ENCODE assay signal across 22 mouse cellular contexts in genomic region chr6:121648499-121648898, GRCm38 (mm10). TPM values are rescaled to one million over a fixed set of nuclear protein-coding genes. Genes with fewer than 3 reads are reported as not detected.
A peak's percentile ranks its signal among the peaks of the same experiment; 100 is the strongest.
DNase-seq lines count a peak whose midpoint lies in the region; ATAC-seq and TF ChIP-seq lines count a peak whose summit lies in the region.
"Had no signal": no experiment of that assay in that cellular context is flagged by ENCODE, and none has a peak within 500 bp of the region (broad histone marks: within the 10 kb centered on the region; RNA-seq: fewer than 3 reads in every experiment).

No protein-coding gene starts in this region.

- no peaks in the 10 kb centered on the region for H3K27me3 ChIP-seq in heart, embryonic 15.5 days
- H3K27me3 ChIP-seq in heart, embryonic 11.5 days (ENCODE audit: control insufficient read depth, insufficient read depth, low read length) = no peaks in the 10 kb centered on the region
- no peaks in the 10 kb centered on the region for H3K27me3 ChIP-seq in liver, embryonic 12.5 days (replicated peaks)
- H3K27me3 ChIP-seq in liver, embryonic 11.5 days (replicated peaks; ENCODE audit: control insufficient read depth, insufficient read depth, low read length) = no peaks in the 10 kb centered on the region
- H3K27me3 ChIP-seq in liver, embryonic 16.5 days (ENCODE audit: control insufficient read depth, insufficient read depth, low read depth, low read length) = no peaks in the 10 kb centered on the region
- no peaks in the 10 kb centered on the region for H3K27me3 ChIP-seq in liver, postnatal 0 days (ENCODE audit: insufficient read depth, low read length)
- H3K27me3 ChIP-seq: embryonic facial prominence, embryonic 13.5 days; embryonic facial prominence, embryonic 15.5 days; forebrain, embryonic 12.5 days had no signal

- TF ChIP-seq CTCF in liver, postnatal 0 days (IDR thresholded peaks at IDR 0.05; ENCODE audit: low read depth) = no peak

- no peaks in the 10 kb centered on the region for H3K36me3 ChIP-seq in heart, embryonic 15.5 days
- no peaks in the 10 kb centered on the region for H3K36me3 ChIP-seq in heart, embryonic 11.5 days (ENCODE audit: control insufficient read depth, insufficient read depth, low read length)
- no peaks in the 10 kb centered on the region for H3K36me3 ChIP-seq in liver, embryonic 12.5 days
- H3K36me3 ChIP-seq in liver, embryonic 11.5 days (ENCODE audit: control insufficient read depth, insufficient read depth, low read length) = no peaks in the 10 kb centered on the region
- no peaks in the 10 kb centered on the region for H3K36me3 ChIP-seq in liver, embryonic 16.5 days (ENCODE audit: control insufficient read depth, insufficient read depth)
- H3K36me3 ChIP-seq in liver, postnatal 0 days (replicated peaks; ENCODE audit: insufficient read depth, low read length) = no peaks in the 10 kb centered on the region
- H3K36me3 ChIP-seq: embryonic facial prominence, embryonic 13.5 days; embryonic facial prominence, embryonic 15.5 days; forebrain, embryonic 10.5 days; forebrain, embryonic 12.5 days had no signal

- no peaks in the 10 kb centered on the region for H3K9me3 ChIP-seq in heart, embryonic 15.5 days (replicated peaks)
- H3K9me3 ChIP-seq in heart, embryonic 11.5 days (replicated peaks; ENCODE audit: control insufficient read depth, low read length) = no peaks in the 10 kb centered on the region
- H3K9me3 ChIP-seq in liver, embryonic 12.5 days (replicated peaks) = no peaks in the 10 kb centered on the region
- no peaks in the 10 kb centered on the region for H3K9me3 ChIP-seq in liver, embryonic 11.5 days (ENCODE audit: control insufficient read depth, low read length)
- no peaks in the 10 kb centered on the region for H3K9me3 ChIP-seq in liver, embryonic 16.5 days (replicated peaks; ENCODE audit: control insufficient read depth, low read length)
- H3K9me3 ChIP-seq in liver, postnatal 0 days (ENCODE audit: low read length) = no peaks in the 10 kb centered on the region
- H3K9me3 ChIP-seq: embryonic facial prominence, embryonic 13.5 days; embryonic facial prominence, embryonic 15.5 days; forebrain, embryonic 10.5 days; forebrain, embryonic 12.5 days had no signal

- H3K4me1 ChIP-seq in heart, embryonic 15.5 days (replicated peaks) = no peaks in the 10 kb centered on the region
- H3K4me1 ChIP-seq in heart, embryonic 11.5 days (ENCODE audit: control insufficient read depth, insufficient read depth, low read length) = no peaks in the 10 kb centered on the region
- no peaks in the 10 kb centered on the region for H3K4me1 ChIP-seq in liver, embryonic 12.5 days
- H3K4me1 ChIP-seq in liver, embryonic 11.5 days (replicated peaks; ENCODE audit: control insufficient read depth, insufficient read depth, low read length) = no peaks in the 10 kb centered on the region
- no peaks in the 10 kb centered on the region for H3K4me1 ChIP-seq in liver, embryonic 16.5 days (ENCODE audit: control insufficient read depth, low read depth, low read length)
- no peaks in the 10 kb centered on the region for H3K4me1 ChIP-seq in liver, postnatal 0 days (ENCODE audit: insufficient read depth)
- H3K4me1 ChIP-seq: embryonic facial prominence, embryonic 13.5 days; embryonic facial prominence, embryonic 15.5 days; forebrain, embryonic 10.5 days; forebrain, embryonic 12.5 days had no signal

- DNase-seq in liver, embryonic 11.5 days (ENCODE audit: low spot score) = no peak
- no peak for DNase-seq in liver, postnatal 0 days
- DNase-seq: adrenal gland, adult 2 months; adrenal gland, postnatal 10 days; adrenal gland, postnatal 25 days; cerebellum, adult 11 months; cerebellum, adult 18-20 months; cerebellum, adult 8-10 months; cerebellum, adult 9-11 months; cerebellum, postnatal 36 days had no signal

- no peak overlapping the region for H3K4me3 ChIP-seq in heart, embryonic 15.5 days
- no peak overlapping the region for H3K4me3 ChIP-seq in heart, embryonic 11.5 days (ENCODE audit: low read depth, low read length)
- H3K4me3 ChIP-seq in liver, embryonic 12.5 days = no peak overlapping the region
- H3K4me3 ChIP-seq in liver, embryonic 11.5 days (ENCODE audit: low read depth, low read length) = no peak overlapping the region
- H3K4me3 ChIP-seq in liver, embryonic 16.5 days (ENCODE audit: low read depth, low read length) = no peak overlapping the region
- H3K4me3 ChIP-seq in liver, postnatal 0 days (ENCODE audit: low read depth, low read length) = no peak overlapping the region
- H3K4me3 ChIP-seq: embryonic facial prominence, embryonic 13.5 days; embryonic facial prominence, embryonic 15.5 days; erythroblast, embryonic 14.5 days; forebrain, embryonic 10.5 days; forebrain, embryonic 12.5 days had no signal

- H3K4me2 ChIP-seq in heart, embryonic 15.5 days = no peak overlapping the region
- H3K4me2 ChIP-seq in heart, embryonic 11.5 days = no peak overlapping the region
- no peak overlapping the region for H3K4me2 ChIP-seq in liver, embryonic 12.5 days
- H3K4me2 ChIP-seq in liver, embryonic 11.5 days = no peak overlapping the region
- H3K4me2 ChIP-seq in liver, embryonic 16.5 days (ENCODE audit: low read depth, low read length) = no peak overlapping the region
- H3K4me2 ChIP-seq in liver, postnatal 0 days (ENCODE audit: low read depth, low read length) = no peak overlapping the region
- H3K4me2 ChIP-seq: embryonic facial prominence, embryonic 13.5 days; embryonic facial prominence, embryonic 15.5 days; forebrain, embryonic 12.5 days had no signal

- peak; percentile 60; the same call in 1 of the 2 replicates for ATAC-seq in heart, embryonic 15.5 days (replicated peaks; ENCODE audit: insufficient number of reproducible peaks, insufficient read depth, low FRiP score, low read depth)
- no peak for ATAC-seq in heart, embryonic 11.5 days (replicated peaks; ENCODE audit: insufficient number of reproducible peaks, low FRiP score, low TSS enrichment)
- 0 out of 2 replicates have a peak, but pooled peaks have one; percentile 30 for ATAC-seq in liver, embryonic 12.5 days
- no peak for ATAC-seq in liver, embryonic 11.5 days (replicated peaks; ENCODE audit: low FRiP score)
- 0 out of 2 replicates have a peak, but pooled peaks have one; percentile 30 for ATAC-seq in liver, embryonic 16.5 days (ENCODE audit: low read depth)
- ATAC-seq in liver, postnatal 0 days = no peak
- ATAC-seq: forebrain, embryonic 14.5 days; forebrain, embryonic 16.5 days had no signal

- H3K9ac ChIP-seq in heart, embryonic 15.5 days = no peak overlapping the region
- no peak overlapping the region for H3K9ac ChIP-seq in heart, embryonic 11.5 days (ENCODE audit: low read depth, low read length)
- H3K9ac ChIP-seq in liver, embryonic 12.5 days = no peak overlapping the region
- H3K9ac ChIP-seq in liver, embryonic 11.5 days (ENCODE audit: low read depth, low read length) = no peak overlapping the region
- no peak overlapping the region for H3K9ac ChIP-seq in liver, embryonic 16.5 days (ENCODE audit: low read depth, low read length)
- no peak overlapping the region for H3K9ac ChIP-seq in liver, postnatal 0 days (replicated peaks)
- H3K9ac ChIP-seq: embryonic facial prominence, embryonic 13.5 days; embryonic facial prominence, embryonic 15.5 days; forebrain, embryonic 12.5 days had no signal

- TF ChIP-seq EP300 in liver, postnatal 0 days (IDR thresholded peaks at IDR 0.05; ENCODE audit: low read depth) = no peak

- 50% methylated on average over 11 of the region's 11 CpGs for WGBS in heart, embryonic 15.5 days
- WGBS in heart, embryonic 11.5 days (ENCODE audit: insufficient replicate concordance) = 56% methylated on average over 11 of the region's 11 CpGs
- 72% methylated on average over 11 of the region's 11 CpGs for WGBS in liver, embryonic 12.5 days (ENCODE audit: insufficient replicate concordance)
- WGBS in liver, embryonic 11.5 days = 76% methylated on average over 11 of the region's 11 CpGs
- WGBS in liver, embryonic 16.5 days (ENCODE audit: insufficient replicate concordance) = 70% methylated on average over 11 of the region's 11 CpGs
- WGBS in liver, postnatal 0 days (ENCODE audit: insufficient replicate concordance) = 73% methylated on average over 11 of the region's 11 CpGs

- H3K27ac ChIP-seq in heart, embryonic 15.5 days = no peak overlapping the region
- H3K27ac ChIP-seq in heart, embryonic 11.5 days (ENCODE audit: low read depth, low read length) = no peak overlapping the region
- H3K27ac ChIP-seq in liver, embryonic 12.5 days = no peak overlapping the region
- H3K27ac ChIP-seq in liver, embryonic 11.5 days (ENCODE audit: low read depth, low read length) = no peak overlapping the region
- H3K27ac ChIP-seq in liver, embryonic 16.5 days (ENCODE audit: low read length) = no peak overlapping the region
- no peak overlapping the region for H3K27ac ChIP-seq in liver, postnatal 0 days (ENCODE audit: low read depth)
- H3K27ac ChIP-seq: embryonic facial prominence, embryonic 13.5 days; embryonic facial prominence, embryonic 15.5 days; forebrain, embryonic 10.5 days; forebrain, embryonic 12.5 days had no signal

RNA-seq across cellular contexts. Expression of gene A2m, which starts 13.3 kb away (rescaled TPM):
- polyA plus RNA-seq in heart, embryonic 15.5 days (2015; fragmentation: Nextera tagmentation; extraction: Ambion mirVana) = 2.0 and 2.4 TPM in 2 replicates
- 1.2 and 1.3 TPM in 2 replicates for polyA plus RNA-seq in heart, embryonic 11.5 days (2014; fragmentation: Nextera tagmentation; extraction: Ambion mirVana)
- polyA plus RNA-seq in liver, embryonic 12.5 days (2016; fragmentation: Nextera tagmentation; extraction: Ambion mirVana) = 7.5 and 7.9 TPM in 2 replicates
- 4.2 and 4.8 TPM in 2 replicates for polyA plus RNA-seq in liver, embryonic 11.5 days (2014; fragmentation: Nextera tagmentation; extraction: Ambion mirVana)
- 156 and 169 TPM in 2 replicates for polyA plus RNA-seq in liver, embryonic 16.5 days (2015; fragmentation: Nextera tagmentation; extraction: Ambion mirVana)
- 46.0 and 53.9 TPM in 2 replicates for polyA plus RNA-seq in liver, postnatal 0 days (2015; fragmentation: Nextera tagmentation; extraction: Ambion mirVana)
- polyA plus RNA-seq: C2C12 had no signal

Comparison
In these comparisons a context has a peak if more than half of its experiments do, and no peak if none do; other contexts are left out.
1. ATAC-seq: peak in heart, embryonic 15.5 days (single experiment), liver, embryonic 12.5 days (single experiment) and liver, embryonic 16.5 days (single experiment); none in heart, embryonic 11.5 days (single experiment), liver, embryonic 11.5 days (single experiment) and liver, postnatal 0 days (single experiment).